Mouse (Mus musculus) megakaryocyte, embryonic 14.5 days (primary cell): ENCODE results near the gene Arih2.

Experiments used
- FLI1 ChIP-seq: IDR thresholded peaks from 2 replicates; pipeline ENCODE4 v1.6.1; 2012; ENCODE audit warnings: low read length, inconsistent platforms, mixed read lengths
- GATA1 ChIP-seq: IDR thresholded peaks from 3 replicates; pipeline ENCODE4 v1.6.1; 2012; ENCODE audit warnings: mixed read lengths, low read length, inconsistent platforms, borderline replicate concordance

GRCm38 (mm10) chr9:108566815-108567776 lies 82.1 kb downstream of the Arih2 start, which contains the start of gene Ndufaf3:
- TF ChIP-seq GATA1 (no peak), FLI1 (no peak)
